Mouse (Mus musculus) spleen, embryonic (tissue): ENCODE results near the gene 4930452B06Rik.

Source experiments
- CTCF ChIA-PET: fragments of 350-600 bp; sonication (Branson Sonifier 250); formaldehyde crosslinking; loops from one replicate; lab custom pipeline; 2022; lab: Charles Lee

4930452B06Rik gene

DNA sequence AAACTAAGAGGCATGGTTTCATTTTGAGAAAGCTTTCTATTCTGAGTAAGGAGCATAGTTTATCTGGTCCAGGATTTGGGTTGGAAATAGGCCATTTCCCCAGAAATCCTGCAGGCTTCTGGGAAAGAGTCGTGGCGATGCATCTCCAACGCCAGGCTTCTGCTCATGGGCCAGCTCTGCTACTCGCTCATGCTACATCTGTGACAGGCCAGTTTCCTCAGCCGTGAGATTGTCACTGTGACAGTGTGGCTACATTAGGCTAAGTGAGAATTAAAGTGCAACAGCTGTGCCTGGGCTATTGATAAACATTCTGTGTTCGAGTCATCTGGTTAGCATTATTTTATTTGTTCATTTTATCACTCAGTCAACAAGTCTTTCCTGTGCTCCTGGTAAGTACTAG is 140.8 kb downstream of the 4930452B06Rik start:
- CTCF ChIA-PET: no interaction called here

DNA sequence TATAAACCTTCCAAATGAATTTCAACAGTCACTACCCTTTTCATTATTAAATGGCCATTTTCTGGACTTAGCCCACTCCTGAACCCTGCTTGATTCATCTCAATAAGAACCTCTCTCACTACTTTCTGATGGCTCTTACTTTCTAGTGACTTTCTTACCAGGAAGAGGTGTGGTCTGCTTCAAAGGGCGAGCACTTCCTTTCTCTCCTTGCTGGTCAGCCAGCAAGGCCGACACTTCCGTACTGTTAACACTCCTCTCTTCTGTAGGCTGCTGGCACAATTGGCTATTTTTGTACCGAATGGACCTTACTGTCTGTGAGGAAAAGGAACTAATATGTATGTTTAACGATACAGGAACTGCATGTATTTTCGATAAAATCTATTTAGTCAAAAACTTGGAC is 148.4 kb downstream of the 4930452B06Rik start:
- CTCF ChIA-PET: no interaction called here

DNA sequence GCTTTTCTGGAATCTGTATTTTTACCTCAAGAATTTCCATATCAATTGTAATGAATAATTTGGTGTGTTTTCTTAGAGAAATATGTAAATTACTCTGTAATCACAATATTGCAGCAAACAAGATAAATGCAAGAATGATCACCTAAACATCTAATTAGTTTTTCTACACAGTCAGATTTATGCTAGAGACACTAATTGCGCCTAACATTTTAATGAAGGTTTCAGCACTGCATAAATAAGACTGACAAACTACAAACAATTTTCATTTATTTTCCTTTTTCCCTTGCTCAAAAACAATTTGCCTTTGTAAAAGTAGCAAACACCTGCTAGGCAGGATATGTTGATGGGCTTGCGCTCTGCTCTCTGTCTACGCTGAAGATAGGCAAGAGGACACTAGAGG is 152.0 kb downstream of the 4930452B06Rik start:
- CTCF ChIA-PET: no interaction called here

DNA sequence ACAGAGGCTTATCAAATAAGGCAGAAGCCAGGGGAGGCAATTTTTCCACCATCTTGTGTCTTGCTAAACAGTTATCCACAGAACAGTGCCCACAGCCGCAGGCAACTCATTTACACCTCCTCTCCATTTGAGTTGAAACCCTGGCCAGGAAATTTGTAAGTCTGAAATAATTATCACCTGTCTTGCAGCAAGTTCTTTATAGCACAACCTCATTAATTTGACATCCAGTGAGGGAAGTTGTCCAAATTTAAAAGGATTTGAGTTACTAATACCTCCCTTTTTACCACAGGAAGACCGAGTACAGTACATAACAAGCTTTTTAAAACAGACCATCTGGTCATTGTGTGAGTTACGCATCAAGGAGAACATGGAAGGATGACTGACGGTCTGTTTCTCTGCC is 154.8 kb downstream of the 4930452B06Rik start:
- CTCF ChIA-PET: no interaction called here

DNA sequence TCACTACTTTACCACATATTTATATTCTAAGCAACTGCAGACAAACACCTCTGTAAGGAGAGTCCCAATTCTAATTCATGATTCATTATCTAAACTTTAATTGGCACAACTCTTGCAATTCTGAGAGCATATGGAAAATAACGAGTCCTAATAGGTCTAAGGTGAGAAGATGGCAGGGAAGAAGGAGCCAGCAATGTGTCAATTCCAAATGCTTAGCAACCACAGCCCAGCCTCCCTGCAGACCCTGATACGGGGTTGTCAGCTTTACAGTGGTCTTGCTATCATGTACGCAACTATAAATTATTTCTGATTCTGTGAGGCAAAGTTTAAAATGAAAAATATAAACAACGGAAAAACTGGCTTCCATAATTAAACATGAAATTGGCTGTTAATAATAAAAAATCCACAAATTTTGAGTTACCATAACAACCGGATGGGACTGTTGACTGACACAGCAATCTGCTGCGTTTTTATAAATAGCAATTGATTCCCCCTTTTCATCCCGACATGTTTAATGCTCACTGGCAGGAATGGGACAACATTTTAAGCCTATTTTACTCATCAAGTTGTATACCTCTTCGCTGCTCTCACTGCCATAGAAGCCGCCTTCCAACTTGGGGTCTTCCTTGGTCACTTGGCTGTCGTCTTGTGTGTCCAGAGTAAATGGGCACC is 155.6 kb downstream of the 4930452B06Rik start:
- CTCF ChIA-PET: no interaction called here

DNA sequence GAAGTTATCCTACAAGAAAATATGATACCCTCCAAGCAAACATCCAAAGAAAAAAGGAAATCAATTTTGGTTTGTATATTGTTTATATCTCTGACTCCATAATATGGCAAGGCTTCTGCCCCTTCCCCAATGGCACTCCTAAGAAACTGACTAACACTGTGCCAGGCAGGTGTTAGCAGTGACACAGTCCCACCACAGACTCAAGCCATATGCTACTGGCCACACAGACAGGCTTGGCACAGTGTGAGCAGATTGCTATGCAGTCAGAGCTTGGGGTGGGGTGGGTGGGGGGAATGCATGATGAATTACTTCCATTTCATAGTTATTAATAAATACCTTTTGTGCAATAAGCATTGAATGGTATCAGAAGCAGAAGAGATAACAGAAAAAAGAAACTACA is 157.4 kb downstream of the 4930452B06Rik start:
- CTCF ChIA-PET: no interaction called here

DNA sequence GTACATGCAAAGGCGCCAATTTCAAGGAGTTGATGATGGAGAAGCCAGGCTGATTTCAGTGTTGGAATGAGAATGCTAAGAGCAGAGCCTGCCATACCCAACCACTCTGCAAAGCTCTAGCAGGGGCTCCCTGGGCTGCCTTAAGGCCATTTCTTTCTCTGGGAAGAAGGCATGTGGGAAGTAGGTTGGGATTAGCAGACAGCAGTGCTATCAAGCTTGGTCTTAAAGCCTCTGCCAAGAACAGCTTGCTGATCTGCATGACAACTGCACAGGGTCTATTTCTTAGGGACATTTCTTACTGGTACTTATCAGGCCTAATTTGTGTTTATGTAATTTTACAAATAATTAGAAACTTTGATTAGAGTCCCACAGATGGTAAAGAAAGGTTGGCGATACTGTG is 161.8 kb downstream of the 4930452B06Rik start:
- CTCF ChIA-PET: no interaction called here

DNA sequence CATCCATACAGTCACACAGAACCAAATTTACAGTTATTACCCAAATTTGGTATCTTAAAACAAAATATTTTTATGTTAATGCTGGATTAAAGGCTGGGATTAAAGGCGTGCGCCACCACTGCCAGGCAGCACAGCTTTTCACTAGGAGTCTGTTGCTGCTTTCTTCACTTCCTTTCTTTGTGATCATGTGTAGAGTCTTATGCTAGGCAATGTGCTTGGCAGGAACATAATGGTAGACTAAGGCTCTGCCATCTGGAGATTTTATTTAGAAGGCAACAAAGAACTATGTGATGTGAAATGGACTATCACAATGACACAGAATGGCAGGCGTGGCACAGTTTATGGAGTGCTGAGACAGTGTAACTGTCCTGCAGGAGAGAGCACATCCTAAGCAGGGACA is 162.7 kb downstream of the 4930452B06Rik start:
- CTCF ChIA-PET: no interaction called here

DNA sequence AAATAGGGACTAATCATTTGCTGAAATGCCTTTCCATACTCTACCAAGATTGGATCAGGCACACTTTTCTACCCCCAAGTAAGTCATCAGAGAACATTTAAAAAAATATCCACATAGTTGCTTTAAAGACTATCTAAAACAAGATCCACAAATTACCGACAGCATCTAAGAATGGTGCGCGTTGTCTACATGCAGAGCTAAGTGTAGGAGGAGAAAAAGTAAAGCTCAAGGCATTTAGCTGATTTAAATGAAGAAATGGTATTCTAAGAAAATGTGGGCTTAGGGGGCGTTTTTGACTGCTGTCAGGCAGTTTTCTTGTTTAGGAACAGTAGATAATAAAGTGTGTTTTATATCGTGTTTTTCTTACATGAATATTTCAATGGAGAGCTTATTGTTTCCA is 163.5 kb downstream of the 4930452B06Rik start:
- CTCF ChIA-PET: no interaction called here

DNA sequence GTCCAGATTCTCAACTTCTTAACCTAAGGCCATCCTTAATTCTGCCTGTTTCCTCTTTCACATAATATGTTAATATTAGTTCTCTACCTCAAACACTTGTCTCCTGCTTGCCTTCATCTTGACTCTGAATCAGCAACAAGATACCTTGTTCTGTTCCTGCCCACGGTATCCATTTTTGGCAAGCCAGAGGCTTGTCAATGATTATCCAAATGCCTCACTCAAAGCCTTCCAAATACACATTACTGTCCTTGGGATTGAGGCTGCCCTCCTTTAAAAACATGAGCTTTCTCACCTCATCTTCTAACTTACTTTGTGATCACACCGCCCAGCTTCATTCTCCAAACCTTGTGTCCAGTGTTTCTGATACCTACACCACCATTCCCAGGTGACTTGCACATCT is 170.3 kb downstream of the 4930452B06Rik start:
- CTCF ChIA-PET: no interaction called here

DNA sequence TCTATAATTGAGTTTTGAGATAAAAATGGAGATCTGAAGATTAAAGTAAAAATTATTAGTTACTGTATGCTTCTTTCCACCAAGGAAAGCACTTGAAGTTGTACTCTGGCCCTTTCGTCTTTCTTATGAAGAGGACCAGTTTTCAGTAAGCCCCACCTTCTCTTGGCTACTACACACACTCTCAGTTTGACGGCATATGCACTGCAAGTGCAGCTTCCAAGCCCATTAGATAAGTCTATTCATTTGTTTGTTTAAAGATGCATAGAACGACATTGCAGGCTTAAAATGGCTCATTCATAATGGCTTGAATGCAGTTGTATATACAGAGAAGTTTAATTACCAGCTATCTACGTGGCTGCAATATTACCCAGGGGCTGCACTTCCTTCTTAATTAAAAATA is 171.1 kb downstream of the 4930452B06Rik start:
- CTCF ChIA-PET: no interaction called here

DNA sequence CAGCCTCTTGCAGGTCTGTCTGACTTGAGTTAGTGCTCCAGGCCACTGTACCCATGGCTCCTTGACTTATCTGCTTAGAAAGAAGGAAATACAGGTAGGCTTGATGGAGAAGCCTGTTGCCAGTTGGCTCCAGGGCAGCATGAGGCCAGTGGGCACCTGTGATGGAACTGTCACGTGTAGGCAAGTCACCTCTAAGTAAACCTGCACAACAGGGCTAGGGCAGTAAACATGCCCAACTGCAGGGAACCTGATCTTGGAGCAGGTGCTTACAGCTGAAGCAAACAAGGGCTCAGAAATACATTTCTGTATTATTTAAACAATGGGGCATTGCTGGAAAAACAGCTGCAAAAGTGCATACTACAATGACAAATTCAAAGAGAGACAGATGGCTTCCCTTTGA is 171.8 kb downstream of the 4930452B06Rik start:
- CTCF ChIA-PET: no interaction called here

DNA sequence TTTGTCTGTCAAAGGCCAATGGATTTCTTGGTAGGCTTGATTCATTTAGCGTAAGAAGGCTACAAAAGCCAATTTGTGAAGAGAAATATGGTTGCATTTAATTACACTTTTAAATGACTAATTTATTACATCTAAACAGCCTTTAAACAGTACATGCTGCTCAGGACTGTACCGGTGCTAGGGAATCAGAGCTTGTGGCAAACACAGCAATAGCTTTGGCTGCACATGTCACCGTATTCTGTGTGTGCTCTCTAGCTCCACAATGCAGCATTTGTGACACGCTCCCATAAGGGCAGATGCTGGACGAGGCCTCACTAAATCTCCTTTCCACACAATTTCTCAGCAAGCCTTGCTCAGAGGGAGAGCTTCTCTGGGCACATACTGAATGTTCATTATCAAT is 187.9 kb downstream of the 4930452B06Rik start:
- CTCF ChIA-PET: no interaction called here

DNA sequence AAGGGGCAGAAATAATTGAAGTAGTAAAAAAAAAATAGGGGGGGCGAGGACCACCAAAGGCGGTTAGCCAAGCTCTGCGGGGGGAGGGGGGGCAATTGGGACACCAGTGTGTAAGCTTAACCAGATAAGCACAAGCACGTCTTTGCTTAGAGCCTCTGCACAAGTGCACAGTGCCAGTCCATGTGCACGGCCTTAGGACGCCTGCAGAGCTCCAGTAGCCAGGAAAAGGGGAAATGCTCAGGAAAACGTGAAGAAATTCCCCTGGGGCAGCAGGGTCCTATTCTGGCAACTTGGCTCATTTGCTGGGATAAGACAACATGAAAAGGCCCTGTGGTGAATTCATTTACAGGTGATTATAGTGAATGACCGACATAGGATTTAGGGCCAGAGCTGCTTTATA is 188.7 kb downstream of the 4930452B06Rik start:
- CTCF ChIA-PET: interaction anchor here (0.6 kb wide), 1 partner anchor 130 kb away, joined by 3 read pairs; no protein-coding TSS in a partner anchor

DNA sequence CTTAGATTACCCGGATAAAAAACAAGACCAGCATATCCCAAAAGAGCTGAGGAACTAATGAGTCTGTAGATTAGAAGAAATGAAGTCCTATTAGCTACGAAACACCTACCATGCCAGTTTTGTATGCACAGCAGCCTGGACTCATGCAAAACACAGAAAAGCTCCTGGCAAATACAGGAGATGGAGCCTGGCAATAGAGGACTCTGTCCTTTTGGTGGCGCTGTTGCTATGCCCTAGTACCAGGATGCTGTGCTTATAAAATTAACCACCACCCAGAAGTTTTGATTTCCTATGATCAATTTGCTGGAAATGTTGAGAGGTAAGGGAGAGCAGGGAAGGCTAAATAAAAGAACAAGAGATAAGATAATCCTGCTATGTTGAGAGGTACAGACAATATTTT is 189.4 kb downstream of the 4930452B06Rik start:
- CTCF ChIA-PET: interaction anchor here (0.6 kb wide), 1 partner anchor 131 kb away, joined by 3 read pairs; no protein-coding TSS in a partner anchor

DNA sequence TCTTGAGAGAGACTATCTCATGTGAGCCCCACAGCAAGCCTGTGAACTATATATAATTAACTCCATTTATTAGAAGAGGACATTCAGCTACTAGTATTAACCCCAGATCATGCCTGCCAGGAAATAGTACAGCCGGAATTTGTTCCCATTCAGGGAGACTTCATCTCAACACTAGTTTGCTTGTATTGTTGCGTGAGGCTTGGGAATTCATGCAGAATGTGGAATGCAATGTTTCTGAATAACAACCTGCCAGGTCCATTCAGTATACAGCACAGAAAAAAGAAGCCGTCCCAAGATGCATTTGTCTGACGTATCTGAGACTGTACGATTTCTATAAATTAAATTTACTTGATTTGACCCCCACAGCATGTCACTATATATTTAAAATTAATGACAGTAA is 190.2 kb downstream of the 4930452B06Rik start:
- CTCF ChIA-PET: no interaction called here

DNA sequence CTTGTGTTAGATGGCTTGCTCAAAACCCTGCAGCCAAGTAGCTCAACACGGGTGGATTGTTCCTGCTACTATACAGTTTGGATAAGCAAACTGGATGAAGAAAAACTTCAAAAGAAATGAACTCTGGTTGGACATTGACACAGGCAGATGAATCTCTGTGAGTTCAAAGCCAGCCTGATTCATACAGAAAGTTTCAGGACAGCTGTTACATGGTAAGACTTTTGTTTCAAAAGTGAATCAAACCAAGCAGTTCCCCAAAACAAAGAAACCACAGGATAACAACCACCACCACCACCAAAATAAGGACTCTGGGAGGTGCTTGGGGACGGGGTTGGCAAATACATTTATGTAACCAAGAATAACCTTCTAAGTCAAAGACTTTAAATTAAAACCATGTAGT is 193.2 kb downstream of the 4930452B06Rik start:
- CTCF ChIA-PET: no interaction called here

DNA sequence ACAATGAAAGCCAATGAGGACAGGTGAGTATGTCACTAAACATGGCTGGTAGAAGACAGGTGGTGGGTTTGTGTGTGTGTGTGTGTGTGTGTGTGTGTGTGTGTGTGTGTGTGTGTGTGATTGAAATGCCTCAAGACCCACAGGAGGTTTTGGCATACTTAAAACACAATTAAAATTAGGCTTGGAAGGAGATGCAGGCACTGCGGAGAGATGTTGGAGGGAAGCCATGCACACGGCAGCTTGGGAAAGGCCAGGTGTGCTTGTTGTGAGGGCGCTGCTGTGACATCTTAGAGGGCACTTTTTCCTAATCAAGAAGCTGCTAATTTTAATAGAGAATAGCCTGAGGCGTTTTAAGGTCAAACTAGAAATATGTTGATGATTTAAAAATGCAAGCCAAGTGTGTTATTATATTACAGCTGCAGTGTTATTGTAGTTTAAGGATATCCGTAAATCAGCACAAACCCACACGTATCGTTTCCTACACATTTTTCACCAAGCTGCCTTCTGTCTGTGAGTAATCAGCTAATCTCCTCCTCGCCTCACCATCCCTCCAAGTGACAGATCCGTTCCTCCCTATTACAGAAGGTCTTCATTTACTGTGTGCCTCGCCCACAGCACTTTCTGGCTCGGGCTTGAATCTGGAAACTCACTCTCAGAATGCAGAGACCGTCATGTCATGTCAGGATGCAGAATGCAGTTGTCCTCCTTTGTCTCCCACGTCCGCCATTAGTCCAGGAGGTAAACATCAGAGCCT is 201.5 kb downstream of the 4930452B06Rik start:
- CTCF ChIA-PET: no interaction called here

DNA sequence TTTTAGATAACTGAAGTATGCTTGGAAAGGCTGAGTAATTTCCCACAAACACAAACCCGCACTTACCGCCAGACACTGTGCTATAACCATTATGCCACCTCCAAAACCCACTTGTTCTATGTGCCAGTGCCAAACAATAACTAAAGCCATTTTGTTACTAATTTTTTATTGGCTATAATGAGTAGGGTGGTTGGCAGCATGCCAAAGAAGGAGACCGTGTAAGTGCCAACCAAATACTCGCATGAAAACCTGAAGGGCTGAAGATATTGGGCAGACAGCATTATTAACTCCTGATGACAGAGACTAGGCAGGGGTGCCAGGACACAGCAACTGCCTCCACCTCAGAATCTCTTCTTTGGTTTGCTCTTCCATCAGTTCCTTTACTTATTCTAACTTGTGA is 203.1 kb downstream of the 4930452B06Rik start:
- CTCF ChIA-PET: no interaction called here

DNA sequence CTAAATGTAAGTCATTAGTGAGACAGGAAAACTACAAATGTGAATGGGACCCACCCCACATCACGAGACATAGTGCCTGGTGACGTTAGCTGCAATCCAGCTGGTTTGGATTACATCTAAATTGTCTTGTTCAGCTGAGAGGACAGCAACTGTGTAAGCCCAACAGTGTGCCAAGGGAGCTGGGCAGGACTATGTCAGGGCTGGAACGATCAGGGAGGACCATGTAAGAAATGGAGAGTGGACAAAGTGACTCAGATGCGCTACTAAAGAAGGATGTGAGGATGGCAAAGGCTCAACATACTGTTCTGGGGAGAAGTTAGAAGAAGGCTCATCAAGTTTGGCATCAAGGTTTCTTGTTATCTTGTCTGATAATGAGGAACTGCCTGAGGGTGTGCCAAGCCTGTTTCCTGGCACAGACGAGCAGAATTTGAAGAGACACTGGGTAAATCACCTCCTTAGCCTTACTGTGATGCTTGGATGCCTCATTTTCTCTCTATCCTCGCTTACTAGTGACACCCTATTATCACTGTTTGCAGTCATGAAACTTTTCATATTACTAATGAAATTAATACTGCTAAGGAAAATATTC is 203.6 kb downstream of the 4930452B06Rik start:
- CTCF ChIA-PET: no interaction called here

DNA sequence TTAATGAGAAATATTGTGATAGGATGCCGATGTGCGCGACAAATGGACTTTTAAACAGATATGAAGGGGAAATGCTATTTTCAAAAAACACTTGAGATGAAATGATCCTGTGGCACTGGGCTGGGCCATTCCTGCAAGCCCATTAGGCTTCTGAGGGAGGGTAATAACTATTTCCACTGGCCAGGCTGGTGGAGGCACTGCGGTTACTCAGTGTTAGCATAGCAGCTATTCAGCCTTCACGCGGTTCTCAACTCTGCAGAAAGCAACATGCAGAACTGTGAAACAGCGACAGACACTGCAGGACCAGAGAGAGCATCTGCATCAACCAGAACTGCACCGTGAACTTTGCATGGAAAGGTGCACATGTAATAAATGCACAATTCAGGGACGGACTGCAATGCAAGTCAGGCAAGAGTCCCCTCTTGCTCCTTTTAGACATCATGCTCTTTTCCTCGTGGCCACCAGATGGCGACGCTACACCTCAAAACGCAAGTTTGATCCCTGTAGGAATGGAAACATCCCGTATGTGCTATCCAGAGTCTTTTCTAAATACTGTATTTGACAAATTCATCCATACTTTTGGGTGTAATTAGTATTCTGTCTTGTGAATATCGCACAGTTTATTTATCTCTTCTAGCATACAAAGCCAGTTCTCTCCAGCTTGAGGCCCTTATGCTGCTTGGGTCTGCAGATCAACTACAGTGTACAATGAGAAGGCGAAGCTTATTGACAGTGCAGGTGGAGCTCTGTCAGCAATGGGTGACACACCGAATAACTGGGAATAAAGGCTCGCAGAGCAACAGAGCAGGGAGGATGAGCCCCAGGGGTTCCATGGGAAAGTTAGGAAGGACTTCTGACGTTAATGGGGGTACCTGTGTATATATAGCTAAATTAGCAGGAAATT is 205.6 kb downstream of the 4930452B06Rik start:
- CTCF ChIA-PET: no interaction called here

DNA sequence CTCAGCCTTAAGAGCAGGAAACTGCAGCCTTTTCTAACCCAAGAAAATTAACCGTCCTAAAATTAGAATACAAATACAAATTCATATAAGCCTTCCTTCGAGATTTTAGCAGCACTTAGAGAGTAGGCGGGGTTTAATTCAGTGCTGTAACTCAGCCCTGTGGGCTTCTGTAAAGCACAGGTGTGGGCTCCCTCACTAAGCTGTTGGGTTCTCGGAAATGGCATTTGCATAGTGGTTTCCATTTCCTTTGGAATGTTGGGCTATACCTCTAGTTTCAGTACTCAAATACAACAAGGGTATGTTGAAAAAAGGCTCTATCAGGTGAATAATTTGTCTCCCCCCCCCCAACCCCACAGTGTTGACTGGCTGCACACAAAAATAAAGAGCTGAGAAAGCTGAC is 206.3 kb downstream of the 4930452B06Rik start:
- CTCF ChIA-PET: interaction anchor here (0.7 kb wide), 2 partner anchors 15 to 1578 kb away, joined by 4 to 8 read pairs; no protein-coding TSS in a partner anchor
